Mouse (Mus musculus): ENCODE measurements around the gene Klk10. TPM values are rescaled to one million over a fixed set of nuclear protein-coding genes. Genes with fewer than 3 reads are reported as not detected.

The Klk10 gene
- polyA plus RNA-seq, 1 experiment from 2014 or later: 83.4 TPM

DNA sequence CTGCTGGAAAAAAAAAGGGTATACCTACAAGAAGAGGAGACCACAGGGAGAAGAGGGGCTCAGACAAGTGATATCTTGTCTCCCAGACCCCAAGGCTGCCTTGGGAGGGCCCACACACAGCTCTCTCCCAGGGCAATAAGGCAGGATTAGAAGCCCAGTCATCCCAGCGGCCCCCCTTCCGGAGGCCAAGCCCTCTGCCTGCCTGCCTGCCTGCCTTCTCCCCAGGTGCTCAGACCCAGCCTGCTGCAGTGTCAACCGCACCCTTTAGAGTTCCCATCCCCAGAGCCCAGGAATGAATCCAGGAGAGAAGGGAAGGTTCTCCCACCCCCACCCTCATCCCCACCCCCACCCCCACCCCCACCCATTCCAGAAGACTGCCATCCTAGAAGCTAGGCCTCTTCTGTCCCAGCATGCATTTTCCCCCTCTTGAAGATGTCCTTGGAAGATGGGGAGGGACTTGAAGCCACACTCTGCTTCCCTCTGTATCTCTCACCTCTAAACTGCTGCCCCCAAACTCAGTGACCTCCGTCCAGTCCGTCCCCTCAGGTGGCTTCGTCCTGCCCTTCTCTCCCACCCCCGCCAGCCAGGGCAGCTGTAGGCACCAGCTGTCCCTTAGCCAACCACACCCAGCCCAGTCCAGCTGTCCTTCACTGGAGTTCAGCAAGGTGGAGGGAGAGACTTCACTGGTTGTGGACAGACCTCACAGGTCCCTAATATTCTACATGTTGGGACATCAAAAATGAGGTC is 5.4 kb upstream of the Klk10 start:
- 36% methylated on average over 7 of the region's 7 CpGs for WGBS

DNA sequence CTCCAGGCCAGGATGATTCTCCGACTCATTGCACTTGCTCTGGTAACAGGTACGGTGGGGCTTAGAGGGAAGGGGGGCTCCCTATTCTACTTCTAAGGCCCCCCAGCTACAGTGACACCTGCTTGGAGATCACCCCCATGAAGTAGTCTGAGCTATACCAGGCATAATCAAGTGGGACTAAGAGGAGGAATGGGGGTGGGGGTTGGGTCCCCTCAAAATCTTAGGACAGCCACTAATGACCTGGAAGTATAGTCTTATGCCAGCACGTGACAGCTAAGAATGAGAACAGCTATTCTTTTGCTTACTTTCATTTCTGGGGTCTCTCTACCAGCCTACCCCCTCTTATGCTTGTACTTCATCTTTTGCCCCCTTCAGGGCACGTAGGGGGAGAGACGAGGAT is 4.3 kb upstream of the Klk10 start:
- no peaks in the 10 kb centered on the region for H3K9me3 ChIP-seq (replicated peaks)
- peak overlapping the region; percentile 79 for H3K27ac ChIP-seq (replicated peaks)
- 79% methylated on average over 5 of the region's 5 CpGs for WGBS
- no peaks in the 10 kb centered on the region for H3K36me3 ChIP-seq
- no peaks in the 10 kb centered on the region for H3K27me3 ChIP-seq
- peak overlapping the region; percentile 4; the same call in 1 of the 2 replicates for H3K4me2 ChIP-seq (replicated peaks)
- ATAC-seq (ENCODE audit: insufficient number of reproducible peaks, low FRiP score, low TSS enrichment, low read depth): no peak
- no peak overlapping the region for H3K4me3 ChIP-seq (replicated peaks)
- no peak overlapping the region for H3K9ac ChIP-seq
- H3K4me1 ChIP-seq: peaks cover 10% of the 10 kb centered on the region; the same call in 1 of the 2 replicates

More for the DNA sequence above, 5.4 kb upstream of the Klk10 start:
- no peak for ATAC-seq (ENCODE audit: insufficient number of reproducible peaks, low FRiP score, low TSS enrichment, low read depth)
- Histone ChIP-seq H3K27ac (replicated peaks) (peak overlapping the region; percentile 82), H3K27me3 (no peaks in the 10 kb centered on the region), H3K4me2 (replicated peaks) (peak overlapping the region; percentile 17; the same call in 1 of the 2 replicates), H3K9ac (no peak overlapping the region), H3K36me3 (no peaks in the 10 kb centered on the region), H3K4me1 (peaks cover 5% of the 10 kb centered on the region; the same call in 1 of the 2 replicates), H3K9me3 (replicated peaks) (no peaks in the 10 kb centered on the region), H3K4me3 (replicated peaks) (no peak overlapping the region)

DNA sequence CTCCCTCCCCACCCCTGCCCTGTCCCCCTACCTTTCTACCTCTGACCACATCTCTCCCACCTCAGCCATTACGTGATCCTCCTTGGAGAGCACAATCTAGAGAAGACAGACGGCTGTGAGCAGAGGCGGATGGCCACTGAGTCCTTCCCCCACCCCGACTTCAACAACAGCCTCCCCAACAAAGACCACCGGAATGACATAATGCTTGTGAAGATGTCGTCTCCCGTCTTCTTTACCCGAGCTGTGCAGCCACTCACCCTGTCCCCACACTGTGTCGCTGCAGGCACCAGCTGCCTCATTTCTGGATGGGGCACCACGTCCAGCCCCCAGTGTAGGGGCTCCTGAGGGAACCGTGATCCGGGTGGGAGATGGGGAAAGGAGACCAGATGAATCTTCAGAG is 3.4 kb upstream of the Klk10 start:
- peaks cover 13% of the 10 kb centered on the region; the same call in 1 of the 2 replicates for H3K4me1 ChIP-seq
- H3K4me3 ChIP-seq (replicated peaks): no peak overlapping the region
- no peak for ATAC-seq (ENCODE audit: insufficient number of reproducible peaks, low FRiP score, low TSS enrichment, low read depth)
- WGBS: 86% methylated on average over 12 of the region's 12 CpGs
- no peaks in the 10 kb centered on the region for H3K36me3 ChIP-seq
- no peak overlapping the region for H3K9ac ChIP-seq
- no peak overlapping the region for H3K4me2 ChIP-seq (replicated peaks)
- no peaks in the 10 kb centered on the region for H3K9me3 ChIP-seq (replicated peaks)
- H3K27me3 ChIP-seq: no peaks in the 10 kb centered on the region
- no peak overlapping the region for H3K27ac ChIP-seq (replicated peaks)

DNA sequence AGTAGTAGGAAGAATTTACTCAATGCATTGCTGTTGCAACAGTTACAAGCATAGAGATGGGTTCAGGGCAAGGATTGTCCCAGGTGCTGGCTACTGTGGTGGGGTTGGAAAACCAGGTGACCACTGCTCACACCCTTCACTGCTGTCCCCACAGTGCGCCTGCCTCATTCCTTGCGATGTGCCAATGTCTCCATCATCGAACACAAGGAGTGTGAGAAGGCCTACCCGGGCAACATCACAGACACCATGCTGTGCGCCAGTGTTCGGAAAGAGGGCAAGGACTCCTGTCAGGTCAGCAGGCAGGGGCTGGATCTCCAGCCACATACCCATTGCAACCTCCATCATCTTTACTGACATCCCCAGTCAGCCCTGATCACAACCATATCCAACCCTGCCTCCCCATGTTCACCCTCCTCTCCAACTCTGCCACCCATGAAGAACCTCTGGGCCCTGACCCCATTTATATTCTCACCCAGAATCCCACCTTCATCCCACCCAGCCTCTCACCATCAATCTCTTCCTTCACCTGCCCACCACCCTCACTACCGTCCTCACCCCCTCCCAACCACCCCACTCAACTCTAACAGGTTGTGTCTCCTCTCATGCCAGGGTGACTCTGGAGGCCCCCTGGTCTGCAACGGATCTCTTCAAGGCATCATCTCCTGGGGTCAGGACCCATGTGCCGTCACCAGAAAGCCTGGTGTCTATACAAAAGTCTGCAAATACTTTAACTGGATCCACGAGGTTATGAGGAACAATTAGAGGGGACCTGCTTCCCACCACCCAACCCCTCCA is 2.5 kb upstream of the Klk10 start:
- H3K4me2 ChIP-seq (replicated peaks): no peak overlapping the region
- H3K36me3 ChIP-seq: no peaks in the 10 kb centered on the region
- no peaks in the 10 kb centered on the region for H3K9me3 ChIP-seq (replicated peaks)
- peaks cover 3% of the 10 kb centered on the region; the same call in 1 of the 2 replicates for H3K27me3 ChIP-seq
- no peak overlapping the region for H3K9ac ChIP-seq
- 86% methylated on average over 10 of the region's 10 CpGs for WGBS
- ATAC-seq (ENCODE audit: insufficient number of reproducible peaks, low FRiP score, low TSS enrichment, low read depth): no peak
- no peak overlapping the region for H3K4me3 ChIP-seq (replicated peaks)
- no peak overlapping the region for H3K27ac ChIP-seq (replicated peaks)
- H3K4me1 ChIP-seq: peaks cover 18% of the 10 kb centered on the region

DNA sequence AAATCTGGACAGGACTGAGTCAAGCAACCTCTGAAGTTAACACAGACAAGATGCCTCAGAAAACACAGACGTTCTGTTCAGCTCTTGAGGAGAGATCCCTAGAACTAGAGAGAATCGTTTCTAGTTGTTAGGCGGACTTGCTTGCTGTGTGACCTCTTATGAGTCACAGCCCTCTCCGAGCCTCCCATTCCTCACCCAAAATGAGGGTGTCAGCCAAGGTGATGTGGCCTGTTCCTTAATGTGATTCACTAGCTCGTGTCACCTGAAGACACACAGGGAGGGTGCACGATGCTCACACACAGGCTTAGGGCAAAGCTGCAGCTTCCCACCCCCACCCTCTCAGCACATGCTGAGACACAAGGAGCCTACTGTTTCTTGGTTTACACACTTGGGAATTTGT is 594 bp upstream of the Klk10 start:
- H3K4me3 ChIP-seq (replicated peaks): no peak overlapping the region
- ATAC-seq (ENCODE audit: insufficient number of reproducible peaks, low FRiP score, low TSS enrichment, low read depth): no peak
- H3K4me2 ChIP-seq (replicated peaks): no peak overlapping the region
- H3K4me1 ChIP-seq: peaks cover 15% of the 10 kb centered on the region
- H3K9me3 ChIP-seq (replicated peaks): no peaks in the 10 kb centered on the region
- H3K9ac ChIP-seq: no peak overlapping the region
- H3K27ac ChIP-seq (replicated peaks): peak overlapping the region; percentile 81
- 39% methylated on average over 6 of the region's 6 CpGs for WGBS
- H3K27me3 ChIP-seq: peaks cover 7% of the 10 kb centered on the region; the same call in 1 of the 2 replicates
- H3K36me3 ChIP-seq: no peaks in the 10 kb centered on the region

DNA sequence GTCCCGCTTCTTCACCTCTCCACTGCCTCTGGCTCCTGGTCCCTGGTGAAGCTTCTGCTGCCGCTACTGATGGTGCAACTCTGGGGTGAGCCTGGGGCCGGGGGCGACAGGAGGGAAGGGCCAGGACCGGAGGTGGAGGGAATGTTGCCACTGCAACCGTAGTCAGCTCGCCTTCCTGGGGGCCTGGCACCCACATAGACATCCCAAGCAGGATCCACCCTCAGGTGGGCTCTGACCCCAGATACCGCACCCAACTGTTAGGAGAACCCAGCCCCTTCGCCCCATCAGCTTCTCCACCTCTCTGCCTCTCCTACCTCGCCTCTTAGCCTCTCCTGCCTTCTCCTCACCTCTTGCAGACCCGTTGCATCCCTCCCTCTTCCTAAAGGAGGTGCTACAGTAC is 706 bp downstream of the Klk10 start:
- Histone ChIP-seq H3K9me3 (replicated peaks) (no peaks in the 10 kb centered on the region), H3K9ac (no peak overlapping the region), H3K27ac (replicated peaks) (peak overlapping the region; percentile 81), H3K4me1 (peaks cover 15% of the 10 kb centered on the region), H3K4me2 (replicated peaks) (peak overlapping the region; percentile 62; the same call in 1 of the 2 replicates), H3K27me3 (peaks cover 7% of the 10 kb centered on the region; the same call in 1 of the 2 replicates), H3K36me3 (no peaks in the 10 kb centered on the region), H3K4me3 (replicated peaks) (peak overlapping the region; percentile 13; the same call in 1 of the 2 replicates)
- 71% methylated on average over 11 of the region's 11 CpGs for WGBS
- ATAC-seq (ENCODE audit: insufficient number of reproducible peaks, low FRiP score, low TSS enrichment, low read depth): no peak

DNA sequence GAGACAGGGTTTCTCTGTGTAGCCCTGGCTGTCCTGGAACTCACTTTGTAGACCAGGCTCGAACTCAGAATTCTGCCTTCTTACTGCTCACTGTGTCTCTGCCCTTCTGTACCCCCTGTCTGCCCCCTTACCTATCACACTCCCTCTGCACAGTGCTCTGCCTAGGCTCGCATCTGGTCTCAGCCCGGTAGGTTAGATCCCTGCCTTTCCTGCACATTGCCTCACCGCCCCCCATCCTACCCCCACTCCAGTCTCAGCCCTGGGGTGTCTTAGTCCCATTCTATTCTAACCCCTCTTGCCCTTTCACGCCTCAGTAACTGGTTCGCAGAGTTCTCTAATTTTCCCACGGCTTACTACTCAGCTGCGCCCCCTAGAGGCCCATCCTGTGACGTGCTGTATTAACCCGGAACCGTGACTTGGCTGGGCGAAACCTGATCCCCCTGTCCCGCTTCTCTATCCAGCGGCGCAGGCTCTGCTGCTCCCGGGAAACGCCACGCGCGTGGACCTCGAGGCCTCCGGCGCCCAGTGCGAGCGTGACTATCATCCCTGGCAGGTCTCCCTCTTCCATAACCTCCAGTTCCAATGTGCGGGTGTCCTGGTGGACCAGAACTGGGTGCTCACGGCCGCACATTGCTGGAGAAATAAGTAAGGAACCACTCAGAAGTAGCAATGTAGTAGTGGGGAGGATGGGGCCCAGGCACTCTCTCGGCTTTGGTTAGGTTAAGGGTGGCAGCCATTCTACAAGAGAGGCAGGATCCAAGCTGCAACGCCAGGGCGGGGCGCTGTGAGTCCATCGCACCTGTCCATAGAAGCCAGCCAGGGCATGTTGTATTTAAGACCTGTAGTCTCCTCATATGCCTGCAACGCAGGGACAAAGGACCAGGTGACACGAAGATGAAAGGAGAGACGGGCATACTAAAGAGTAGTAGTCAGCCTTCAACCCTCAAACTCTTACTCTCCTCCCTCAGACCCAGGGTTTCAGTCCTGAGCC is 1.7 kb downstream of the Klk10 start:
- H3K9me3 ChIP-seq (replicated peaks): no peaks in the 10 kb centered on the region
- ATAC-seq (ENCODE audit: insufficient number of reproducible peaks, low FRiP score, low TSS enrichment, low read depth): peak; percentile 60; the same call in 1 of the 2 replicates
- H3K4me1 ChIP-seq: peaks cover 15% of the 10 kb centered on the region
- H3K27ac ChIP-seq (replicated peaks): peak overlapping the region; percentile 49; the same call in 1 of the 2 replicates
- H3K36me3 ChIP-seq: no peaks in the 10 kb centered on the region
- WGBS: 6% methylated on average over 36 of the region's 36 CpGs
- peak overlapping the region; percentile 35 for H3K4me3 ChIP-seq (replicated peaks)
- peaks cover 7% of the 10 kb centered on the region; the same call in 1 of the 2 replicates for H3K27me3 ChIP-seq
- H3K4me2 ChIP-seq (replicated peaks): peak overlapping the region; percentile 62
- H3K9ac ChIP-seq: 0 out of 2 replicates have a peak overlapping the region, but pooled peaks have one; percentile 23

DNA sequence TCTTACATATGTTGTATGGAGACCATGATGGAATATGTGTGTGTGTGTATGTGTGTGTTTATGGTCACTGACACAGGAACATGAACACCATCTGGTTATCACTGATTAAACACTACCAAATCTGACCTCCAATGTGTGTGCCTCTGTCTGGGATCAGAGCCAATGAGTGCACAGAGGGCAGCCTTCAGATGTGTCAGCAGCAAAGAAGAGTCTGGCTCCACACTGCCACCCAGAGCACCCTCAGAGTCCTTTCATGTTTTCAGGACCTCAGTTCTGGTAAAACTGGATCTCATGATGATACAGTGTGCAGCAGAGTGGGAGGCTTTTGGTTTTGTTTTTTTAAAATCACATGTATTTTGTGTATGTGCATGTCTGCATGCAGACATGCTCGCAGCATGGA is 4.5 kb downstream of the Klk10 start:
- no peak overlapping the region for H3K27ac ChIP-seq (replicated peaks)

DNA sequence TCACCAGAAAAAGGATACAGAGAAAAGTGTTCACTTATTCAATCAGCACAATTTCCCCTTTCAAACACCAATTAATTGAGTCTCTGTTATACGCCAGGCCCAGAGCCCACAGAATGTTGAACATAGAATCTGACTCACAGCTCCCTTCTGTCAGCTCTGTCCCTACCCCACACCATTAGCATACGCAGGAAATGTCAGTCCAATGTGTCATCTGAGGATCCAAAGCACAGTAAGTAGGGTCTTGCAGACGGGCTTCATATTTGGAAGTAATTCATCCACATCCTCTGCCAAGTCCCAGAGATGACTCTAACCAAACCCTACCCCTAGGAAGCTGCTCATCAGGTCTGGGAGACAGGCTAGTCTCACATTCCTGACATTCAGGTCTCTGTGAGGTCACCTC is 7.3 kb downstream of the Klk10 start:
- Histone ChIP-seq H3K4me3 (replicated peaks) (no peak overlapping the region), H3K9ac (no peak overlapping the region), H3K4me1 (no peaks in the 10 kb centered on the region), H3K27me3 (peaks cover 7% of the 10 kb centered on the region; the same call in 1 of the 2 replicates), H3K36me3 (no peaks in the 10 kb centered on the region), H3K27ac (replicated peaks) (no peak overlapping the region), H3K4me2 (replicated peaks) (no peak overlapping the region), H3K9me3 (replicated peaks) (no peaks in the 10 kb centered on the region)
- no peak for ATAC-seq (ENCODE audit: insufficient number of reproducible peaks, low FRiP score, low TSS enrichment, low read depth)
- WGBS: 56% methylated on average over 3 of the region's 3 CpGs

More for the DNA sequence above, 4.5 kb downstream of the Klk10 start:
- no peak overlapping the region for H3K4me3 ChIP-seq (replicated peaks)
- peaks cover 7% of the 10 kb centered on the region; the same call in 1 of the 2 replicates for H3K27me3 ChIP-seq
- no peaks in the 10 kb centered on the region for H3K36me3 ChIP-seq
- H3K9ac ChIP-seq: no peak overlapping the region
- no peak for ATAC-seq (ENCODE audit: insufficient number of reproducible peaks, low FRiP score, low TSS enrichment, low read depth)
- WGBS: 70% methylated on average over 1 of the region's 1 CpGs
- H3K9me3 ChIP-seq (replicated peaks): no peaks in the 10 kb centered on the region
- no peak overlapping the region for H3K4me2 ChIP-seq (replicated peaks)
- peaks cover 15% of the 10 kb centered on the region for H3K4me1 ChIP-seq

DNA sequence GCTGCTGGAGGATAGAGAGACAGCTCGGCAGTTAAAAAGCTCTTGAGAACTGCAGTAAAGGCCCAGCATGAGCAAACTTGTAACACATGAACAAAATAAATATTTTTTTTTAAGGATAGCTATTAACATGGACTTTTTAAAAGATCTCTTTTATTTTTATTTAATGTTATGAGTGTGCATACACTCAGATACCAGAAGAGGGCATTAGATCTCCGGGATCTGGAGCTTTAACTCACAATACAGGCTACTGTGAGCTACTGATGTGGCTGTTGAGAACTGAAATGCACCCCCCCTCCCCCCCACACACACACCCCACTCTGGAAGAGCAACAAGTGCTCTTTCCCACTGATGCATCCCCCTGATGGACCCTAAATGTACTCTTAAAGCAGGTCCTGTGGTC is 8.5 kb downstream of the Klk10 start:
- H3K4me2 ChIP-seq (replicated peaks): no peak overlapping the region
- H3K4me1 ChIP-seq: no peaks in the 10 kb centered on the region
- H3K9me3 ChIP-seq (replicated peaks): no peaks in the 10 kb centered on the region
- H3K36me3 ChIP-seq: no peaks in the 10 kb centered on the region
- H3K4me3 ChIP-seq (replicated peaks): no peak overlapping the region
- no peak overlapping the region for H3K9ac ChIP-seq
- no peak overlapping the region for H3K27ac ChIP-seq (replicated peaks)
- no peak for ATAC-seq (ENCODE audit: insufficient number of reproducible peaks, low FRiP score, low TSS enrichment, low read depth)
- no peaks in the 10 kb centered on the region for H3K27me3 ChIP-seq
- 58% methylated on average over 2 of the region's 2 CpGs for WGBS

Data from embryonic facial prominence, embryonic 15.5 days (tissue).